Mouse (Mus musculus) hindbrain, embryonic 13.5 days (tissue): ENCODE data around the gene Trem3. TPM values are rescaled to one million over a fixed set of nuclear protein-coding genes. Genes with fewer than 3 reads are reported as not detected.

Experiments
- ATAC-seq: fragments of 200-750 bp; cut with Nextera tagmentation; 2 replicates; pipeline ENCODE4 v1.8.0; 2017; ENCODE audit warnings: moderate TSS enrichment; ENCODE audit not compliant: low FRiP score
- H3K27ac ChIP-seq: fragments of 300-500 bp; sonication (generic); 2 replicates; pipeline ENCODE4 v1.5.1; 2015; ENCODE audit warnings: inconsistent platforms, mild to moderate bottlenecking, moderate library complexity
- H3K27me3 ChIP-seq: fragments of 300-500 bp; sonication (generic); 2 replicates; pipeline ENCODE4 v1.6.1; 2015; ENCODE audit warnings: mild to moderate bottlenecking, inconsistent platforms
- H3K36me3 ChIP-seq: fragments of 300-500 bp; sonication (generic); 2 replicates; pipeline ENCODE4 v1.6.1; 2015; ENCODE audit warnings: mild to moderate bottlenecking, inconsistent platforms
- H3K4me1 ChIP-seq: fragments of 300-500 bp; sonication (generic); replicated peaks from 2 replicates; pipeline ENCODE4 v1.6.1; 2015; ENCODE audit warnings: inconsistent platforms
- H3K4me2 ChIP-seq: fragments of 300-500 bp; sonication (generic); 2 replicates; pipeline ENCODE4 v1.6.1; 2015; ENCODE audit warnings: inconsistent platforms, mild to moderate bottlenecking, moderate library complexity
- H3K4me3 ChIP-seq: fragments of 300-500 bp; sonication (generic); 2 replicates; pipeline ENCODE4 v1.5.1; 2015; ENCODE audit warnings: mild to moderate bottlenecking, inconsistent platforms
- H3K9ac ChIP-seq: fragments of 300-500 bp; sonication (generic); 2 replicates; pipeline ENCODE4 v1.6.1; 2015; ENCODE audit warnings: mild to moderate bottlenecking, inconsistent platforms
- H3K9me3 ChIP-seq: fragments of 300-500 bp; sonication (generic); 2 replicates; pipeline ENCODE4 v1.6.1; 2016; ENCODE audit warnings: inconsistent platforms
- whole genome bisulfite sequencing: fragments of 180-500 bp; shearing (Covaris S2); methylation state at CpG from one replicate; pipeline ENCODE4 v1.1.7; 2015; 5-methylcytosine and 5-hydroxymethylcytosine counted together
- polyA plus RNA-seq: library from polyadenylated mRNA; unstranded; fragments of >200 nt; fragmentation: Nextera tagmentation; extraction: Ambion mirVana; gene quantifications from 2 replicates; pipeline ENCODE4 v1.2.1, GENCODE M21; 2015

The Trem3 gene
- polyA plus RNA-seq, result not detected in 2 replicates

- Histone ChIP-seq H3K9me3 (peaks cover 4% of the 10 kb centered on the region; the same call in 1 of the 2 replicates), H3K27ac (no peak within 1 kb of the TSS), H3K36me3 (no peaks in the 10 kb centered on the region), H3K4me1 (no peaks in the 10 kb centered on the region), H3K4me3 (no peak within 1 kb of the TSS), H3K4me2 (no peak within 1 kb of the TSS), H3K9ac (no peak within 1 kb of the TSS), H3K27me3 (no peaks in the 10 kb centered on the region)
- 82% methylated on average over 11 of the region's 11 CpGs for WGBS
- no peak for ATAC-seq
These were observed at the start of gene Trem3 for GRCm38 (mm10) chr17:48247221-48247928. Trem3 (plus strand) TSS chr17:48247777.

GRCm38 (mm10) chr17:48203086-48203485 is 44.5 kb upstream of the Trem3 start:
- H3K9me3 ChIP-seq, result peaks cover 14% of the 10 kb centered on the region; the same call in 1 of the 2 replicates
- WGBS, result 96% methylated on average over 12 of the region's 12 CpGs
- no peaks in the 10 kb centered on the region for H3K27me3 ChIP-seq

GRCm38 (mm10) chr17:48212596-48212995 is 35.0 kb upstream of the Trem3 start:
- no peaks in the 10 kb centered on the region for H3K27me3 ChIP-seq
- no peaks in the 10 kb centered on the region for H3K36me3 ChIP-seq
- 98% methylated on average over 12 of the region's 12 CpGs for WGBS
- no peak overlapping the region for H3K27ac ChIP-seq
- no peak overlapping the region for H3K9ac ChIP-seq
- H3K9me3 ChIP-seq, result no peaks in the 10 kb centered on the region
- no peak overlapping the region for H3K4me2 ChIP-seq
- no peak overlapping the region for H3K4me3 ChIP-seq
- ATAC-seq, result no peak
- no peaks in the 10 kb centered on the region for H3K4me1 ChIP-seq

More at GRCm38 (mm10) chr17:48203086-48203485, 44.5 kb upstream of the Trem3 start:
- no peak for ATAC-seq
- H3K36me3 ChIP-seq, result no peaks in the 10 kb centered on the region
- no peak overlapping the region for H3K9ac ChIP-seq
- no peak overlapping the region for H3K27ac ChIP-seq
- no peak overlapping the region for H3K4me3 ChIP-seq
- no peak overlapping the region for H3K4me2 ChIP-seq
- H3K4me1 ChIP-seq, result no peaks in the 10 kb centered on the region

GRCm38 (mm10) chr17:48213511-48213910 is 34.1 kb upstream of the Trem3 start:
- Histone ChIP-seq H3K4me1 (no peaks in the 10 kb centered on the region), H3K36me3 (no peaks in the 10 kb centered on the region), H3K9ac (no peak overlapping the region), H3K27me3 (no peaks in the 10 kb centered on the region), H3K9me3 (no peaks in the 10 kb centered on the region), H3K4me2 (no peak overlapping the region), H3K4me3 (no peak overlapping the region), H3K27ac (no peak overlapping the region)
- no peak for ATAC-seq
- 68% methylated on average over 5 of the region's 5 CpGs for whole genome bisulfite sequencing

GRCm38 (mm10) chr17:48215429-48215828 is 32.1 kb upstream of the Trem3 start:
- Histone ChIP-seq H3K9ac (no peak overlapping the region), H3K4me3 (no peak overlapping the region), H3K27ac (no peak overlapping the region), H3K36me3 (no peaks in the 10 kb centered on the region), H3K4me2 (no peak overlapping the region), H3K9me3 (no peaks in the 10 kb centered on the region), H3K27me3 (no peaks in the 10 kb centered on the region), H3K4me1 (no peaks in the 10 kb centered on the region)
- 88% methylated on average over 1 of the region's 1 CpGs for WGBS
- ATAC-seq, result no peak

GRCm38 (mm10) chr17:48230680-48231079 is 16.9 kb upstream of the Trem3 start:
- H3K4me1 ChIP-seq, result no peaks in the 10 kb centered on the region
- no peak overlapping the region for H3K27ac ChIP-seq
- WGBS, result 90% methylated on average over 7 of the region's 7 CpGs
- H3K4me2 ChIP-seq, result no peak overlapping the region
- no peak overlapping the region for H3K9ac ChIP-seq
- H3K9me3 ChIP-seq, result no peaks in the 10 kb centered on the region
- no peak overlapping the region for H3K4me3 ChIP-seq
- H3K36me3 ChIP-seq, result no peaks in the 10 kb centered on the region
- no peak for ATAC-seq
- H3K27me3 ChIP-seq, result no peaks in the 10 kb centered on the region

- Histone ChIP-seq H3K36me3 (no peaks in the 10 kb centered on the region), H3K4me2 (no peak within 1 kb of the TSS), H3K27ac (no peak within 1 kb of the TSS), H3K4me3 (no peak within 1 kb of the TSS), H3K4me1 (no peaks in the 10 kb centered on the region), H3K27me3 (no peaks in the 10 kb centered on the region), H3K9ac (no peak within 1 kb of the TSS), H3K9me3 (no peaks in the 10 kb centered on the region)
- ATAC-seq, result no peak
- 84% methylated on average over 6 of the region's 6 CpGs for WGBS
These were observed 15.1 kb upstream of the Trem3 start, which contains the start of gene Trem1 for GRCm38 (mm10) chr17:48232518-48232917. Trem1 (plus strand) TSS chr17:48232768.

GRCm38 (mm10) chr17:48233789-48234188 is 13.8 kb upstream of the Trem3 start:
- WGBS, result 93% methylated on average over 4 of the region's 4 CpGs
- Histone ChIP-seq H3K9me3 (peaks cover 3% of the 10 kb centered on the region; the same call in 1 of the 2 replicates), H3K4me1 (no peaks in the 10 kb centered on the region), H3K4me2 (no peak overlapping the region), H3K4me3 (no peak overlapping the region), H3K36me3 (no peaks in the 10 kb centered on the region), H3K9ac (no peak overlapping the region), H3K27me3 (no peaks in the 10 kb centered on the region), H3K27ac (no peak overlapping the region)
- no peak for ATAC-seq

GRCm38 (mm10) chr17:48234550-48234949 is 13.0 kb upstream of the Trem3 start:
- Histone ChIP-seq H3K4me3 (no peak overlapping the region), H3K36me3 (no peaks in the 10 kb centered on the region), H3K9me3 (peaks cover 3% of the 10 kb centered on the region; the same call in 1 of the 2 replicates), H3K27me3 (no peaks in the 10 kb centered on the region), H3K9ac (no peak overlapping the region), H3K4me1 (no peaks in the 10 kb centered on the region), H3K4me2 (no peak overlapping the region), H3K27ac (no peak overlapping the region)
- no peak for ATAC-seq
- 81% methylated on average over 5 of the region's 5 CpGs for WGBS

GRCm38 (mm10) chr17:48235773-48236370 is 11.7 kb upstream of the Trem3 start:
- H3K4me3 ChIP-seq, result no peak overlapping the region
- WGBS, result 70% methylated on average over 4 of the region's 4 CpGs
- ATAC-seq, result no peak
- no peaks in the 10 kb centered on the region for H3K36me3 ChIP-seq
- H3K9ac ChIP-seq, result no peak overlapping the region
- no peak overlapping the region for H3K4me2 ChIP-seq
- peaks cover 3% of the 10 kb centered on the region; the same call in 1 of the 2 replicates for H3K9me3 ChIP-seq
- no peaks in the 10 kb centered on the region for H3K4me1 ChIP-seq
- no peaks in the 10 kb centered on the region for H3K27me3 ChIP-seq
- H3K27ac ChIP-seq, result no peak overlapping the region

GRCm38 (mm10) chr17:48237621-48238020 is 10.0 kb upstream of the Trem3 start:
- no peak for ATAC-seq
- Histone ChIP-seq H3K4me1 (no peaks in the 10 kb centered on the region), H3K4me3 (no peak overlapping the region), H3K27me3 (no peaks in the 10 kb centered on the region), H3K9me3 (peaks cover 3% of the 10 kb centered on the region; the same call in 1 of the 2 replicates), H3K9ac (no peak overlapping the region), H3K4me2 (no peak overlapping the region), H3K27ac (no peak overlapping the region), H3K36me3 (no peaks in the 10 kb centered on the region)
- 92% methylated on average over 8 of the region's 8 CpGs for WGBS

- Histone ChIP-seq H3K27ac (no peak overlapping the region), H3K4me1 (no peaks in the 10 kb centered on the region), H3K9ac (no peak overlapping the region), H3K4me3 (no peak overlapping the region), H3K36me3 (no peaks in the 10 kb centered on the region), H3K4me2 (no peak overlapping the region), H3K27me3 (no peaks in the 10 kb centered on the region), H3K9me3 (peaks cover 4% of the 10 kb centered on the region; the same call in 1 of the 2 replicates)
- no peak for ATAC-seq
These were observed 1.5 kb downstream of the Trem3 start for GRCm38 (mm10) chr17:48249039-48249438.

GRCm38 (mm10) chr17:48249501-48249900 is 1.9 kb downstream of the Trem3 start:
- Histone ChIP-seq H3K4me2 (no peak overlapping the region), H3K9me3 (peaks cover 4% of the 10 kb centered on the region; the same call in 1 of the 2 replicates), H3K4me3 (no peak overlapping the region), H3K36me3 (no peaks in the 10 kb centered on the region), H3K27ac (no peak overlapping the region), H3K9ac (no peak overlapping the region), H3K4me1 (no peaks in the 10 kb centered on the region), H3K27me3 (no peaks in the 10 kb centered on the region)
- ATAC-seq, result no peak
- 87% methylated on average over 11 of the region's 11 CpGs for WGBS
